Mouse (Mus musculus): ENCODE results near the gene Nphs1.
"Not testable (repeated sequence)": the region's sequence is repeated elsewhere in the genome, so short reads cannot be mapped to it uniquely, and the experiment has no call there.

Gene Nphs1

GRCm38 (mm10) chr7:30490957-30491307 is 32.8 kb downstream of the Nphs1 start:
- no peak for DNase-seq (ENCODE audit: low spot score in 2 of 2)

GRCm38 (mm10) chr7:30492765-30493164 is 34.6 kb downstream of the Nphs1 start:
- DNase-seq (ENCODE audit: low spot score in 2 of 2), result peak; percentile 56 to 71

GRCm38 (mm10) chr7:30493401-30493931 is 35.4 kb downstream of the Nphs1 start, which contains the start of gene Prodh2:
Gene Prodh2 (plus strand): TSS chr7:30493622.
- DNase-seq (ENCODE audit: low spot score in 2 of 2), result no peak

GRCm38 (mm10) chr7:30495506-30496042 is 37.5 kb downstream of the Nphs1 start:
- not testable (repeated sequence) for DNase-seq (ENCODE audit: low spot score in 2 of 2)

GRCm38 (mm10) chr7:30501159-30501558 is 43.0 kb downstream of the Nphs1 start:
- DNase-seq (ENCODE audit: low spot score in 2 of 2), result not testable (repeated sequence)

- DNase-seq (ENCODE audit: low spot score in 2 of 2), result no peak
These were observed 49.9 kb downstream of the Nphs1 start for GRCm38 (mm10) chr7:30508061-30508460.

GRCm38 (mm10) chr7:30515003-30515760 is 57.1 kb downstream of the Nphs1 start:
- no peak for DNase-seq (ENCODE audit: low spot score in 2 of 2)

GRCm38 (mm10) chr7:30518325-30518724 is 60.2 kb downstream of the Nphs1 start:
- no peak for DNase-seq (ENCODE audit: low spot score in 2 of 2)

- DNase-seq (ENCODE audit: low spot score in 2 of 2), result no peak
These were observed 62.3 kb downstream of the Nphs1 start for GRCm38 (mm10) chr7:30520396-30520795.

- no peak for DNase-seq (ENCODE audit: low spot score in 2 of 2)
These were observed 62.7 kb downstream of the Nphs1 start for GRCm38 (mm10) chr7:30520856-30521255.

- DNase-seq (ENCODE audit: low spot score in 2 of 2), result no peak
These were observed 64.8 kb downstream of the Nphs1 start for GRCm38 (mm10) chr7:30522871-30523270.

- DNase-seq (ENCODE audit: low spot score in 2 of 2), result no peak
These were observed 66.4 kb downstream of the Nphs1 start for GRCm38 (mm10) chr7:30524487-30524886.

GRCm38 (mm10) chr7:30525954-30526353 is 67.8 kb downstream of the Nphs1 start:
- no peak for DNase-seq (ENCODE audit: low spot score in 2 of 2)

- DNase-seq (ENCODE audit: low spot score in 2 of 2), result no peak
These were observed 68.3 kb downstream of the Nphs1 start for GRCm38 (mm10) chr7:30526399-30526798.

- no peak for DNase-seq (ENCODE audit: low spot score in 2 of 2)
These were observed 68.9 kb downstream of the Nphs1 start for GRCm38 (mm10) chr7:30526981-30527380.

- DNase-seq (ENCODE audit: low spot score in 2 of 2), result no peak
These were observed 73.2 kb downstream of the Nphs1 start for GRCm38 (mm10) chr7:30531291-30531815.

GRCm38 (mm10) chr7:30532931-30533330 is 74.8 kb downstream of the Nphs1 start:
- DNase-seq (ENCODE audit: low spot score in 2 of 2), result no peak

GRCm38 (mm10) chr7:30533941-30534632 is 76.0 kb downstream of the Nphs1 start:
- peak in 1 of 2 experiments; percentile 22 for DNase-seq (ENCODE audit: low spot score in 2 of 2)

GRCm38 (mm10) chr7:30534633-30535577 is 76.8 kb downstream of the Nphs1 start, which contains the start of gene Arhgap33:
Gene Arhgap33 (minus strand): TSS chr7:30535060.
- peak; percentile 91 to 93 for DNase-seq (ENCODE audit: low spot score in 2 of 2)

Data from spleen, postnatal 14 days (tissue).